Mouse (Mus musculus): ENCODE measurements around the gene Usp2. TPM values are rescaled to one million over a fixed set of nuclear protein-coding genes. Genes with fewer than 3 reads are reported as not detected.
"Not testable (repeated sequence)": the region's sequence is repeated elsewhere in the genome, so short reads cannot be mapped to it uniquely, and the experiment has no call there.

Usp2 gene
- polyA plus RNA-seq, 1 experiment from 2014 or later = 12.2 TPM

DNA sequence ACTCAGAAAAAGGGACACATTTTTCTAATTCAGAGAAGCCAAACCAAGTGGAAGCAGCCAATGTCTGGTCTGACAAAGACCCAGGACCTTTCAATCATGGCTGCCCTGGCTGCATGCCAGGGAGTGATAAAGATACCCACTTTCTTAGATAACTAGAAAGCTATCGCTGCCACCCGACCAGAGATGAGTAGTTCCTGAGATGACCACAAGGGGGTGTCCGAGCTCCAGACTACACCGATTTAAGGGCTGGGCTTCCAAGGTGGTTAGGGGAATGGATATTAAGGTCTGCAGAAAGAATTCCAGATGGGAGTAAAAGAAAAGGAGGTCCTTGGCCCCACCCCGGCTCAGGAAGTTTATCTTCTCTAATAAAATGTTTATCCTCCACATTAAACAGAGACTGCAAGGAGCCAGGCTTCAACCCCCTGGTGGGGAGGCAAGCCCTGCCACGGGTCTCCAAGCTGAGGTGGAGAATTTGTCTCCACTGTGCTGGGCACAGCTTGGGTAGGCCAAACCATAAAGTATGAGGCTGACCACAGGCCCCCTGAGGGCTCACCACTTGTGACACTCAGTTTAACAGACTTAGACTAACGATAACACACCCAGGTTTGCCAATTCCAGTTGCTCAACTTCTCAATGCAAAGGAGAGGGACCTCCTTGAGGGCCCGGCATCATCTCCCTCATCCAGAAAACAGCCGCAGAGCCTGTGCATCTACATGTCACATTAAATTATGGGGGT lies 42.7 kb downstream of the Usp2 start:
- Histone ChIP-seq H3K4me3 (ENCODE audit: low read length) (peak overlapping the region; percentile 14), H3K4me1 (replicated peaks; ENCODE audit: control insufficient read depth, insufficient read depth, low read length) (peaks cover 41% of the 10 kb centered on the region), H3K27ac (ENCODE audit: low read length) (0 out of 2 replicates have a peak overlapping the region, but pooled peaks have one; percentile 4), H3K4me2 (ENCODE audit: low read depth, low read length) (peak overlapping the region; percentile 47), H3K36me3 (ENCODE audit: control insufficient read depth, insufficient read depth, low read length) (peaks cover 7% of the 10 kb centered on the region), H3K9me3 (ENCODE audit: control insufficient read depth, low read length) (no peaks in the 10 kb centered on the region), H3K9ac (ENCODE audit: low read length) (peak overlapping the region; percentile 57), H3K27me3 (ENCODE audit: control insufficient read depth, insufficient read depth, low read depth, low read length) (no peaks in the 10 kb centered on the region)
- WGBS = 22% methylated on average over 9 of the region's 9 CpGs
- ATAC-seq (ENCODE audit: low read depth) = no peak

GRCm38 (mm10) chr9:44111909-44112308 lies 45.1 kb downstream of the Usp2 start:
- H3K9ac ChIP-seq (ENCODE audit: low read length); ATAC-seq (ENCODE audit: low read depth); H3K27me3 ChIP-seq (ENCODE audit: control insufficient read depth, insufficient read depth, low read depth, low read length); H3K36me3 ChIP-seq (ENCODE audit: control insufficient read depth, insufficient read depth, low read length); H3K9me3 ChIP-seq (ENCODE audit: control insufficient read depth, low read length); H3K27ac ChIP-seq (ENCODE audit: low read length): not testable (repeated sequence)
- Histone ChIP-seq H3K4me1 (replicated peaks; ENCODE audit: control insufficient read depth, insufficient read depth, low read length) (peaks cover 37% of the 10 kb centered on the region), H3K4me2 (ENCODE audit: low read depth, low read length) (peak overlapping the region; percentile 60), H3K4me3 (ENCODE audit: low read length) (peak overlapping the region; percentile 80)
- 45% methylated on average over 9 of the region's 12 CpGs for WGBS

DNA sequence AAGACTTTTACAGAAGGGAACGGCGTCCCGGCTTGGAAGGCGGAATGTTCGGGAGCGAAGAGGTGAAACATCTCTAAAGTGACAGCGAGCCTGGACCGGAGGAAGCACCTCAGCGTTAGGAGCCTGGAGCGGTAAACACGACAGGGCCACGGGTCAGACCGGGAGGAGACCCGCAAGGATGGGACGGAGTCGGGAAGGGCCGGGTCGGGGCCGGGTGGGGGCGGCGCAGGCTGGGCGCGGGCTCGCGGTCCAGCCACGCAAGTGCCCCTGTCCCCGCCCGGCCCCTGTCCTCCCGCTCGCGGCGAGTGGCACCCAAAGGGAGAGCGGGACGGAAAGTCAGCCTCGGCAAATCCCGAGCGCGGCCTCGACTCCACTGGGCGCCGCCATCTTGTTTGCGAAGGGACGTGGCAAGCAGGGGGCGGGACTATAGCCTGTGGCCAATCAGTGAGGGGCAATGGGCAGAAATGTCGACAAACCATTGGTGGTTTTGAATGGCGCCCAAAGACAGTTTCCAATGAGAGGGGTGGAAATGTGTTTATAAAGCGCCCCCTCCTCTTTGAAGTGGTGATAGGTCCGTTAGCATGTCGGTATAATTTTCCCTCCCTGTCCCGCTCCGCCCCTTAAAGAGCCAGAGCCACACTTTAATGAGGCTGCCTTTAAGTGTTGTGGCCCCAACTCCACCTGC lies 46.4 kb downstream of the Usp2 start, which contains the start of the genes Gm49380 and Rnf26:
TSS of gene Gm49380 (minus strand) at position 396 of the 685 bp plus-strand sequence.
TSS of gene Rnf26 (minus strand) at position 413 of the 685 bp plus-strand sequence.
- H3K9me3 ChIP-seq (ENCODE audit: control insufficient read depth, low read length) = no peaks in the 10 kb centered on the region
- WGBS = under 1% methylated on average over 51 of the region's 51 CpGs
- H3K9ac ChIP-seq (ENCODE audit: low read length) = peak within 1 kb of the TSS; percentile 90
- no peaks in the 10 kb centered on the region for H3K27me3 ChIP-seq (ENCODE audit: control insufficient read depth, insufficient read depth, low read depth, low read length)
- H3K36me3 ChIP-seq (ENCODE audit: control insufficient read depth, insufficient read depth, low read length) = peaks cover 4% of the 10 kb centered on the region
- ATAC-seq (ENCODE audit: low read depth) = peak; percentile 97
- H3K4me2 ChIP-seq (ENCODE audit: low read depth, low read length) = peak within 1 kb of the TSS; percentile 60
- peak within 1 kb of the TSS; percentile 80 for H3K4me3 ChIP-seq (ENCODE audit: low read length)
- peak within 1 kb of the TSS; percentile 73; the same call in 1 of the 2 replicates for H3K27ac ChIP-seq (ENCODE audit: low read length)
- peaks cover 27% of the 10 kb centered on the region for H3K4me1 ChIP-seq (replicated peaks; ENCODE audit: control insufficient read depth, insufficient read depth, low read length)

DNA sequence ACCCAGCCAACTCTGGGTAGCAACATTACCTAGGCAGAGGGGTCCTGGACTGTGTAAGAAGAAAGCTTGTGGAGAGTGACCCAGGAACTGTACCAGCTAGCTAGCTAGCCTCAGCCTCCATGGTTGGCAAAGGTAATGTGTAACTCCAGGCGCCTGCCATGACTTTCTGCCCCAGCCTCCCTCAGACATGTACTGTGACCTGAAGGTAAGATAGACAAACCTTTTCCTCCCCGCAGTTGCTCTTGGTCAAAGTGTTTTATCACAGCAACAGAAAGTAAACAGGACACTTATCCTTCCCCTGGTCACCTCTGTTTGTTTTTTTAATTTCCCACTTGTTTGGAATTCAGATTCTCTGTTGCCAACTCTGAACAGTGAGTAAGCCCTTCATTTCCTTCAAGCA lies 47.6 kb downstream of the Usp2 start:
- ATAC-seq (ENCODE audit: low read depth) = no peak
- Histone ChIP-seq H3K9ac (ENCODE audit: low read length) (no peak overlapping the region), H3K27ac (ENCODE audit: low read length) (no peak overlapping the region), H3K4me3 (ENCODE audit: low read length) (no peak overlapping the region), H3K4me2 (ENCODE audit: low read depth, low read length) (no peak overlapping the region), H3K27me3 (ENCODE audit: control insufficient read depth, insufficient read depth, low read depth, low read length) (no peaks in the 10 kb centered on the region), H3K9me3 (ENCODE audit: control insufficient read depth, low read length) (no peaks in the 10 kb centered on the region), H3K36me3 (ENCODE audit: control insufficient read depth, insufficient read depth, low read length) (no peaks in the 10 kb centered on the region), H3K4me1 (replicated peaks; ENCODE audit: control insufficient read depth, insufficient read depth, low read length) (peaks cover 15% of the 10 kb centered on the region)
- 52% methylated on average over 2 of the region's 2 CpGs for WGBS

- Histone ChIP-seq H3K36me3 (ENCODE audit: control insufficient read depth, insufficient read depth, low read length) (no peaks in the 10 kb centered on the region), H3K9me3 (ENCODE audit: control insufficient read depth, low read length) (no peaks in the 10 kb centered on the region), H3K4me2 (ENCODE audit: low read depth, low read length) (no peak overlapping the region), H3K9ac (ENCODE audit: low read length) (no peak overlapping the region), H3K4me1 (replicated peaks; ENCODE audit: control insufficient read depth, insufficient read depth, low read length) (peaks cover 3% of the 10 kb centered on the region), H3K27ac (ENCODE audit: low read length) (no peak overlapping the region), H3K4me3 (ENCODE audit: low read length) (no peak overlapping the region), H3K27me3 (ENCODE audit: control insufficient read depth, insufficient read depth, low read depth, low read length) (no peaks in the 10 kb centered on the region)
- ATAC-seq (ENCODE audit: low read depth) = no peak
- 82% methylated on average over 9 of the region's 9 CpGs for WGBS
These were observed 48.8 kb downstream of the Usp2 start for GRCm38 (mm10) chr9:44115599-44115998.

- Histone ChIP-seq H3K9me3 (ENCODE audit: control insufficient read depth, low read length) (no peaks in the 10 kb centered on the region), H3K27ac (ENCODE audit: low read length) (no peak overlapping the region), H3K4me3 (ENCODE audit: low read length) (no peak overlapping the region), H3K4me1 (replicated peaks; ENCODE audit: control insufficient read depth, insufficient read depth, low read length) (peaks cover 3% of the 10 kb centered on the region; the same call in 1 of the 2 replicates), H3K4me2 (ENCODE audit: low read depth, low read length) (no peak overlapping the region), H3K36me3 (ENCODE audit: control insufficient read depth, insufficient read depth, low read length) (no peaks in the 10 kb centered on the region), H3K9ac (ENCODE audit: low read length) (no peak overlapping the region), H3K27me3 (ENCODE audit: control insufficient read depth, insufficient read depth, low read depth, low read length) (no peaks in the 10 kb centered on the region)
- WGBS = 86% methylated on average over 4 of the region's 4 CpGs
- no peak for ATAC-seq (ENCODE audit: low read depth)
These were observed 49.4 kb downstream of the Usp2 start for GRCm38 (mm10) chr9:44116182-44116581.

- ATAC-seq (ENCODE audit: low read depth) = no peak
- no peak overlapping the region for H3K4me2 ChIP-seq (ENCODE audit: low read depth, low read length)
- no peaks in the 10 kb centered on the region for H3K9me3 ChIP-seq (ENCODE audit: control insufficient read depth, low read length)
- H3K4me1 ChIP-seq (replicated peaks; ENCODE audit: control insufficient read depth, insufficient read depth, low read length) = peaks cover 2% of the 10 kb centered on the region; the same call in 1 of the 2 replicates
- WGBS = 51% methylated on average over 5 of the region's 5 CpGs
- no peaks in the 10 kb centered on the region for H3K36me3 ChIP-seq (ENCODE audit: control insufficient read depth, insufficient read depth, low read length)
- no peak overlapping the region for H3K27ac ChIP-seq (ENCODE audit: low read length)
- no peak overlapping the region for H3K9ac ChIP-seq (ENCODE audit: low read length)
- H3K27me3 ChIP-seq (ENCODE audit: control insufficient read depth, insufficient read depth, low read depth, low read length) = no peaks in the 10 kb centered on the region
- no peak overlapping the region for H3K4me3 ChIP-seq (ENCODE audit: low read length)
These were observed 52.2 kb downstream of the Usp2 start for GRCm38 (mm10) chr9:44119011-44119410.

DNA sequence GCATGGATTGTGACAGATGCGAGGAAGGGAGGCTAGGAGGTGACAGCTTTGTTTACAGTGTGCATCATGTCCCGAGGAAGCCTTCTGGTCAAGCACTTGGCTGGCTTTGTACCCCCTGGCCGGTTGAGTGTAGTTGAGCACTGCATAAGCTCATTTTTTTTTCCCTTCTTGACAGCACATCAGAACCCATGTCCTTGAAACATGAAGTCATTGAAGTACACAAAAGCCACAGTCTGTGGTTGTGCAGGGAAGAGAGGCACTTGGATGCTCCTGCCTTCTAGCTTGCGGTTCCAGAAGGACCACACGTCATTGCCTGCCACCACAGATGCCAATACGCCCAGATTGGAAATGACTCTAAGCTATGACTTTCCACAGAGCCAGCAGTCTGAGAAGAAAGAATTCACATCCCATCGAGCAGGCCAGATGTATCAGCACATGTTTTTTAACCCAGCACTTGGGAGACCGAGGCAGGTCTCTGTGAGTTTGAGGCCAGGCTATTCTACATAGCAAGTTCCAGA lies 53.2 kb downstream of the Usp2 start:
- H3K4me1 ChIP-seq (replicated peaks; ENCODE audit: control insufficient read depth, insufficient read depth, low read length) = no peaks in the 10 kb centered on the region
- no peak overlapping the region for H3K9ac ChIP-seq (ENCODE audit: low read length)
- no peak for ATAC-seq (ENCODE audit: low read depth)
- no peaks in the 10 kb centered on the region for H3K36me3 ChIP-seq (ENCODE audit: control insufficient read depth, insufficient read depth, low read length)
- no peak overlapping the region for H3K4me2 ChIP-seq (ENCODE audit: low read depth, low read length)
- no peak overlapping the region for H3K4me3 ChIP-seq (ENCODE audit: low read length)
- no peaks in the 10 kb centered on the region for H3K27me3 ChIP-seq (ENCODE audit: control insufficient read depth, insufficient read depth, low read depth, low read length)
- no peak overlapping the region for H3K27ac ChIP-seq (ENCODE audit: low read length)
- no peaks in the 10 kb centered on the region for H3K9me3 ChIP-seq (ENCODE audit: control insufficient read depth, low read length)
- 54% methylated on average over 8 of the region's 8 CpGs for WGBS

DNA sequence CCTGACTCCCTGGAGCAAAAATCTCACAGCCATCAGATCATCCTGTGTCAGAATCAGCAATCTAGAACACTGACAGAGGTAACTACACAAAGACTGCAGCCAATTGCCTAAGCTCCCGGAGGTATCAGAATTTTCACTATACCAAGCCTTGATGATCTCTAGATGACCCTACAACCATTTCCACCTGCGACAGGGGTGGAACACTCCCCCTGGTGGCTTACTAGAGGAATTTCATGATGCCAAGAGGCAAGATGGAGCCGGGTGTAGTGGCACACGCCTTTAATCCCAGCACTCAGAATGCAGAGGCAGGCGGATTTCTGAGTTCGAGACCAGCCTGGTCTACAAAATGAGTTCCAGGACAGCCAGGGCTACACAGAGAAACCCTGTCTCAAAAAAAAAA lies 57.5 kb downstream of the Usp2 start:
- 72% methylated on average over 6 of the region's 6 CpGs for WGBS
- no peaks in the 10 kb centered on the region for H3K27me3 ChIP-seq (ENCODE audit: control insufficient read depth, insufficient read depth, low read depth, low read length)
- H3K9me3 ChIP-seq (ENCODE audit: control insufficient read depth, low read length) = no peaks in the 10 kb centered on the region
- no peak overlapping the region for H3K9ac ChIP-seq (ENCODE audit: low read length)
- no peak overlapping the region for H3K4me2 ChIP-seq (ENCODE audit: low read depth, low read length)
- H3K4me1 ChIP-seq (replicated peaks; ENCODE audit: control insufficient read depth, insufficient read depth, low read length) = peaks cover 25% of the 10 kb centered on the region
- H3K36me3 ChIP-seq (ENCODE audit: control insufficient read depth, insufficient read depth, low read length) = no peaks in the 10 kb centered on the region
- no peak overlapping the region for H3K27ac ChIP-seq (ENCODE audit: low read length)
- no peak for ATAC-seq (ENCODE audit: low read depth)
- H3K4me3 ChIP-seq (ENCODE audit: low read length) = no peak overlapping the region

Measured in lung, embryonic 16.5 days (tissue).